Mouse (Mus musculus) adrenal gland, postnatal 36 days (tissue): ENCODE measurements at regions not wholly inside any gene's neighbourhood (a gene's known extent, or its start where the extent isn't known, plus 50 kb on each side); places are given as distances from the start of the nearest gene placed in this dataset.
A peak's percentile ranks its signal among the peaks of the same experiment; 100 is the strongest.

Experiments
- DNase-seq, 2 experiments: peaks; one replicate each; pipeline ENCODE4 v3.0.0; 2021; ENCODE audit warnings: mixed read lengths in 1 of 2

DNA sequence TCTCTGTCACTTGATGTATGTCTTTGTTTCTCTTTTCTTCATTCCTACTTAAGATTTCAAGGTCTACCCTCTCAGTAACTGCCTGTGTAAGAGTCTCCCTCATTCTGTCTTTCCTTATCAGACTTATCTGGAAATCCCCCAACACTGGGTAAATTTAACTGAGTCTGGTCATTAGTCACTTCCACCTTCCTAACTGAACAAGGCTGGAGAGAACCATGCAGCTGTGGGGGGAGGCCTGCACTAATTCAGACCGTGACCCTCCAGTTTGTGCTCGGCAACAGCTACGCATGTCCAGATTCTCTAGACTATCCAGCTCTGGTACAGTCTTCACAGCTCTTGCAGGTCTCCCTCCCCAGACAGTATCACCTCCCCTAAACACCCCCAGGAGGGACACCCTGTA, 103.3 kb downstream of the Prox1 start:
- peak in 1 of 2 experiments; percentile 27 for DNase-seq

DNA sequence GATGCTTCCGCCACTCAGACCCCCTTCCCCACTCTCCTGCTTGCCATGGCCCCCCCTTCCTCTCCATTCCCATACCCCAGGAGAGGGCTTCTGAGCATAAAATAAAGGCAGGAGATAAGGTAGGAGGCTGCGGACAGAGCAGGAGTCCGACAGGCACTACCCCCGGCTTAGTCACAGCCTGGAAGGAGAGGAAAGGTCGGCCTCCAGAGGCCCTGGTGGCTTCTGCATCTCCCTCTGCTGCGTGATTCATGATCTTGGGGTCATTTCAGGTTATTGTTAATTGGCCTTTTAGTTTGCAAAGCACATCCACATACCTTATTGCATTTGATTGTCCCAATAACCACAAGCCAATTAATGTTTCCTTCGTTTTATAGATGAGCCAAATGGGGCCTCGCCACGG, 104.1 kb downstream of the Prox1 start:
- DNase-seq, result peak; percentile 52 to 57

DNA sequence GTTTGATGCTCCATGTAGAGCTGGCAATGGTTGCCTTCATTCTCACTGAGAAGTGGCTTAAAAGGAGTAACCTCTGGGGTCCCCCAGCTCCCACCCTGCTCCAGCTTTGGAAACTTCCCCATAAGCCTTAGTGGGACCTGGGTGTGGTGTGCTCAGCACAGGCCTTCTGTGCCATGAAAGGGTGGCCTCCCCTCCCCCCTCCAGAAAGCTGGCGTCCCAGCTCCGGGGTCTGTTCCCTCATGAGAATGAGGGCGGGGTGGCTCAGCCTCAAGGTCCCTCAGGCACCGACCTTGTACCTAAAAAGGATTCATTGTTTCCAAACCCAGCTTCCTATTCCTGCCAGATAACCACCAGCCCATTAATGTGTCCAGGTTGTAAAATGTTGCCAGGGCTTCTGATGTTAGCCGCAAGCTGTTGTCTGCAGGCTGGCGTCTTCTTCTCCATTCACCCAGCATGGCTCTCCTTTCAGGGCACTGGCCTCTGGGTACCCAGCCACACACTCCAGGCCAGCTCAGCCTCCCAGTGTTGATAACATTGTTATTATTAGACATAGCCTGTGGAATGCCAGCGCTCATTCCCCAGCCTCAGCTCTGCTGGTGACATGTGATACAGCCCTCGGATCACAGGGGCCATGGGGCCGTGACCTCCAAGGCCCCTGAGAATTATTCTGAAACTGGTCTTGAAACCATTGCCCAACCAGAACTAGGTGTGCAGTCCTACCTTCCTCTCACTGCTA, 108.8 kb downstream of the Prox1 start:
- peak in 1 of 2 experiments; percentile 41 for DNase-seq

DNA sequence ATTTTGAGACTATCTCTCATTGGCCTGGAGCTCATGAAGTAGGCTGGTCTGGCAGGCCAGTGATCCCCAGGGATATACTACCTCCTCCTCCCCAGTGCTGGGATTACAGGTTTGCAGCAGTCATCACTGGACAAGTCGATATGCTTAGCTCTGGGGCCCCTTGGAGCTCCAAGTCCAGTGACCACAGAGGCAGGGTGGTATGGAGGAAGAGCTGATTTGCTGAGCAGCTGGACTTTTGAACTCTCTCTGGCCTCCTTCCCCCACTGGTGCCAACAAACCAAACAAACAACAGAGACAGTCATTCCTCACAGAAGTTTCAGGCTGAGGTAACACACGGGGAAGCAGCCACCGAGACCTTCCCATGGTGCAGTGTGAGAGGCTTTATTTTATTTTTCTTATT, 111.5 kb downstream of the Prox1 start:
- no peak for DNase-seq

DNA sequence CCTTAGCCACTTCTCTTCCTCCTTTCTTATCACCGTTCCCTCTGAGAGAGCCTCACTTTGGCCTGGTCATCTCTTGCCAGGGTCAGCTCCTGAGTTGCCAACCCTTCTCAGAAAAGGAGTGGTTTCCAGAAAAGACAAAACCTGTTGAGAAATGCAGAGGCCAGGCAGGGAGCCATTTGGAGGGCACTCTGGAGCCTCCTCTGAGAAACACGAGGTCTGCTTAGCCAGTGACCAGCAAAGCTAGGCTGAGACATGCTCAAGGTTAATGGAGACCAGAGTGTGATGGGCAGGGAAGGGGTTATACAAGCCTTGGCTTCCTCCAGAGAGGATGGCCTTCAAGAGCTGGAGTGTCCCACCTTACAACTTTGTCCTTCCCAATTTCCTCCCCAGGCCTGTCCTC, 113.6 kb downstream of the Prox1 start:
- peak; percentile 50 to 51 for DNase-seq

DNA sequence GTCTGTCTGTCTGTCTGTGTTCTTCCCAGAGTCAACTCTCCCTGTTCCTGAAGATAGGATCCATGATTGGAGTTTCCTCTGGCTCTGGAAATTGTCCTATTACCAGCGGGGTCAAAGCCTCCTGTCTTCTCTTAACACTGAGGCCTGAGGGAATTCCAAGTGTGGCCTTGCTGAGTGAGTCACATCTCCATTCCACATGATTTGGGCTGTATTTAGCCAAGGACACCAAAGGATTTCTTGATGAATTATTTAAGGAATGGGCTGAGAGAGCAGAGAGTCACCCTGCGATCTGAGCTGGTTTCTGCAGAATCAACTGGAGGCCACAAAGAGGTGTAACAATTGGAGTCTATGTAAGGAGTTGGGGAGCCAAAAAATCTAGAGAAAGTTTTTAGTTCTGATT, 118.6 kb downstream of the Prox1 start:
- DNase-seq, result peak; percentile 33 to 41

DNA sequence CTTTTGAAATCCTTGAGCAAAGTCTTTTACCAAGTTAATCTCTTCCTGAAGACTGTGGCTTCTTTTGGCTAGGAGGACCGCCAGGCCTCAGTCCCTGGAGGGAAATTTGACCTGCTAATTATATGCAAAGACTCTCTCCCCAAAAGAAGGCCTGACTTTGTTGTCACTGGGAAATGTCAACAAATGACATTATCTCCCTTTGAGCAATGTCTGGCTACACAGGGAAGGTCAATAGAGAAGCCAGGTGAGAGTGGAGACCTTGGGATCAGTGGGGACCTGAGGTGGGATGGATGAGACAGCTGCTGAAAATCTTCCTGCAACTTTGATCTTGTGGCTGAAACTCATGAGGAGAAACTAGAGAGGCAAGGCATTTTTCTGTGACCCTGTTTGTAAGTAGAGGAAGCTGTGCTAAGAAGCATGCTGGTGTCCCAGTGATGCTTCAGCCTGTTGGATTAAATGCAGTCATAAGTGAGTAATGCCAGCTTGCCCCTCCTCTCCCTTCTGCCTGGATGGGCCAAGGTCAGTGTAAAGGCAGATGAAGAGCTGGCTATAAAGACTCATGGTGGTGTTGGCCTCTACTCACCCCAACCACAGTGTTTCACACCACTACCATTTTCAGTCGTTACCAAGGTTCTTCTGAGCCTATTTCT, 121.9 kb downstream of the Prox1 start:
- peak in 1 of 2 experiments; percentile 46 for DNase-seq

DNA sequence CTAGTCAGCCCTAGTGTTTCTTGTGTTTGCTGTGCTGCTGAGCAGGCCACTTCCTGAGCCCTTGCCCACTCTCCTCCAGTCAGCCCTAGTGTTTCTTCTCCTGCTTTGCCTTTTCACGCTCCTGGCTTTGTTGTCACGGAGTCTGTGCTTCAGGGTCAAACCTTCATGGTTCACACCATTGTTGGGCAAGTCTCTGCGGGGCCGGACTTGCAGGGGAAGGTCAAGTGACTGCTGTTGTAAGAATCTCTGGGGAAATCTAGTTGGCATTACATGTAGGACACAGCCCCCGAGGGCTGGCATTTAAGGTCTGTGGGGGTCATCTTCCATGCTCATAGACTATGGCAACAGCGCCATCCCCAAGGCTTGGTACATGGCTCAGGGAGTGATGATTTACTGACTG, 123.3 kb downstream of the Prox1 start:
- peak in 1 of 2 experiments; percentile 59 for DNase-seq

DNA sequence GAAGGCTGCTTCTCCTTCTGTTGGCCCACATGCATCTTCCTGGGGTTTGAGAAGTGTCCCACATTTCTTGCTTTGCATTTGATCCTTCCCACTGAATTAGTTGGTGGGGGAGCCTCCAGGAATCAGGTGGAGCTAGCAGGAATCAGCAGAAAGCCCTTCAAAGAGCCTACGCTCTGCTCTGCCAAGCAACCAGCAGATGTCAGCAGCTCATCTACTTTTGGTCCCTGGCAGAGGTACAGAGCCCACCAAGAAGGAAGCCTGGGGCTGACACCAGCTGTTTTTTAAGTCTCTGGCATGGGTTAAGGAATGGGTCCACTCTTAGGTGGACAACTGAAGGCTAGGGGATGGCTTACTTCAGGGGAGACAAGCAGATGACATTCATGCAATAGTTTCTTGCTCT, 123.6 kb upstream of the Smyd2 start:
- DNase-seq, result peak; percentile 50 to 61

DNA sequence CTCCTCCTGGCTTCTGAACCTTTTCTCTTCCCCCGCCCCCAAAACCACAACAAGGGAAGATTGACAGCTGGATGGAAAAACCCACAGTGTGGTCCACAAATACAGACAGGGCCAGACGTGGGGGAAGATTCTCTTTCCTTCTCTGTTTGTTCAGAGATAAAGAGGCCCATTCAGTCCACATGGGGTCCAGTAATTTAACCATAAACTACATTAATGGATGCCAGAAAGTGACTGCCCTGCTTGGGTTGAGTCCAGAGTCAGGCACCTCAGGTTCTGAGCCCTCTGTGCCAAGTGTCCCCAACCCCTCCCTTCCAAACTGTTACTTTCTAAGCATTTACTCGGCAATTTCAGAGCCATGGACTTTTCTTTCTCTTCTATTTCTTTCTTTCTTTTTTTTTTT, 121.9 kb upstream of the Smyd2 start:
- no peak for DNase-seq

DNA sequence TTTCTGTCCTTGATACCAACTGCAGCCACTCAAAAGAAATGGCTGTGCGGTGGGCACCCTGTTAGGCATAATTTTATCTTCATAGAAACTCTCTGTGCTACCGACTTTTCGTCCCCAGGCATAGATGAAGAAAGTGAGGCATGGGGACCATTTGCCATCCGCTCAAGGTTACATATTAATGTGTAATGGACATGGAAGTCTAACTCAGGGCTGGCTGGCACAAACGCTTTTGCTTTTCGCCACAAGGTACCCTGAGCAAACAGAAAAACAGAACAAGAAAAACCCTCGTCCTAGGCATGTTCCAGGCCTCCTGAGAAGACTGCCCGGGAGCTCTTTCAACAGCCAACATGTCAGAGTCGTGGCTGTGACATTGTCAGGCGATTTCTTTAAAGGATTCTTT, 121.0 kb upstream of the Smyd2 start:
- DNase-seq, result no peak

DNA sequence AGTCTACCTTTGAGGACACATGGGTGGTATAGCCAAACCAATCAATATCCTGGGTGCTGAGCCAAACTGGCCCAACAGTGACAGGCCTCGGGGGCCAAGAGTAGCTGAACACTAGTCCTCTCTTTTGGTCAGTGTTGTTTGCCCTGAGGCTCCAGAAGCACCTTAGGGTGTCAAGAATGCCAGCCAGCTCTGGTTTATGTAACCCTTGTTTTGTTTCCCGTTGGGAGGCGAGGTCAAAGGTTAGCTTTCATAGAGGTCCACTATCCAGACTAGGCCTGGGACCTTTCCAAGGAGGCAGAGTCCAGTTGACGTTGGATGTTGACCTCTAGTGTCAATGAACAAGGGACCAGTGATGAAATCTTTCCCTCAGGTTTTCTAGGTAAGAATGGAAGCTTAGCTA, 120.0 kb upstream of the Smyd2 start:
- DNase-seq, result no peak

DNA sequence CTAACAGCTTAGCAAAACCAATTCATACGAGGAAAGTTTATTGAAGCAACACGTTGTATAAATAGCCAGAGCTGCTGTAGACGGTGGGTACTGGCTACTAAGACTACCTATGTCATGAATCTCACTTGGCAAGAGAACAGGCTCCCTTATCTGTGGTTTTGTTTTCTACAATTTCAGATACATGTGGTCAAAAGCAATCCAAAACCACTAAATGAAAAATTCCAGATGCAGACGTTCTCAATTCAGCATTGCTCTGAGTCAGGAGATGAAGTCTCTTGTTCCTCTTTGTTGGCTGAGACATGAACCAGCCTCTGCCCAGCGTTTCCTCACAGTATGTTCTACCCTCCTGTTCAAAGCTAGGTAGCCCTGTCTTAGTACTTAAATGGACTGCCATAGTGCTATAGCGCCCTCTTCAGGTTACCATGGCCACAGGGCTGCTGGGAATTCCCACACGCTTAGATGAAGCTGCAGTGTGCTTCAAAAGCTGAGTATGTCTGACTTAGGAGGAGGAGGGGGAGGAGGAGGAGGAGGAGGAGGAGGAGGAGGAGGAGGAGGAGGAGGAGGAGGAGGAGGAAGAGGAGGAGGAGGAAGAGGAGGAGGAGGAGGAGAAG, 119.0 kb upstream of the Smyd2 start:
- DNase-seq, result no peak

DNA sequence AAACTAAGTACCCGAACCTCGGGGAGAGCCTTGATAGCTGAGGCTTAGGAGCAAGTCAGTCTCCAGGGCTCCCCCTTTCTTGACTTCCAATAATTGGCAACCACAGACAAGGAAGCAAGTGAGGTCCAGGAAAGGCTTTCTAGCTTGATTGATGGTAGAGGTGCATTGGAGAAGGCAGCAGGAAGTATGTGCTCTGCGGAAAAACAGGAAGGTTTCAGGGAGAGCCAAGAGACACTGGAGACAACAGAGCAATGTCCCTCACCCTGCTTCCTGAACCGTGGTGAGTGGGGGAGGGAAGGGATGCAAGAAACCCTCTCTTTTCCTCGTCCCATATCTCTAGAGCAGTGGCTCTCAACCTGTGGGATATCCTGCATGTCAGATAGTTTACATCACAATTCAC, 115.9 kb upstream of the Smyd2 start:
- no peak for DNase-seq

DNA sequence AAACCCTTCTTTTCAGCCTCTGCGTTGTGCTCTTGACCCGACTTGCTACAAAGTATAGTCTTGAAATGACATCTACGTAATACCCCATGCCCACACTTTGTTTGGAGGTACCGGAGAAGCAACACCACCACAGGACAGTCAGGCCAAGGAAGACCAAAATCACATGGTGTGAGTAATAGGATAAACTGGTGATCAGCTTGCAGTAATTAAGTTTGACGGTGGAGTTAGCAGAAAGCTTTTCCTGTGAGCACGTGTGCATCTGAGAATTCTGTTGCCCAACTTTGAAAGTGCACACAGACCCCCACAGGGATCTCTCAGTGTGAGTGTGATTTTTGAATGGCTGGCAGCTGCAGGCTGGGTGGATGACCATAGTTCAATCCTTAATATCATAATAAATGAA, 114.6 kb upstream of the Smyd2 start:
- no peak for DNase-seq

DNA sequence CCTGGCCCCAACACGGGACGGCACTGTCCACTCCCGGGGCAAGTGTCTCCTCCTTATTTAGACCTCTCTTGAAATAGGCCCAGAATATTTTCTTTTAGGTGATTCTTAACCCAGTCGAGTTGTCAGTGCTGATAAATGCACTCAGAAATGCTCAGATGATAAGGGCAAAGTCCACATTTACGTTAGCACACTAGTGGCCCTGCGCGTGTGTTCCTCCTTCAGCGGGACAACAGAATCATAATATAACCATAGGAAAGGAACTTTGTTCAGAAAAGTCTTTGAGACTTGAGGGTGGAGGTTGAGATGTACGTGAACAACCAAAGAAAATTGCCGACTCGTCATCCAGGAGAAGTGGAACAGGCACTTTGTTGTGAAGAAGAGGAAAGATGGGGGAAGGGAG, 113.8 kb upstream of the Smyd2 start:
- no peak for DNase-seq

DNA sequence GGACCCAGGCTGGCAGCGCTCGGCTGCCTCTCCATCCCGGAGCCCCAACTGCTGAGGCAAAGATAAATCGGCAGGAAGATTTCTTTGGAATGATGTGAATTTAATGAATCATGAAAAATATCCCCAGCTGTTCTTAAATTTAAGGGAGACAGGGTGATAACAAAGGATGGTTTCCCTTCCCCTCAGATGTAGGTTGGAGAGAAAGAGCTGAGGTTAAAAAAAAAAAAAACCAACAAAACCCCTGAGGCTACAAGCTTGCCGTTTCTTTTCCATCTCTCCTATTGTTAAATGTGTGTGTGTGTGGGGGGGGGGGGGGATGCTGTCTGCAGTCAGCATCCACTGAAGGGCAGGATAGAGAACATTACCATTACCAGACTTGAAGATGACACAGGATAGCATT, 111.9 kb upstream of the Smyd2 start:
- no peak for DNase-seq

DNA sequence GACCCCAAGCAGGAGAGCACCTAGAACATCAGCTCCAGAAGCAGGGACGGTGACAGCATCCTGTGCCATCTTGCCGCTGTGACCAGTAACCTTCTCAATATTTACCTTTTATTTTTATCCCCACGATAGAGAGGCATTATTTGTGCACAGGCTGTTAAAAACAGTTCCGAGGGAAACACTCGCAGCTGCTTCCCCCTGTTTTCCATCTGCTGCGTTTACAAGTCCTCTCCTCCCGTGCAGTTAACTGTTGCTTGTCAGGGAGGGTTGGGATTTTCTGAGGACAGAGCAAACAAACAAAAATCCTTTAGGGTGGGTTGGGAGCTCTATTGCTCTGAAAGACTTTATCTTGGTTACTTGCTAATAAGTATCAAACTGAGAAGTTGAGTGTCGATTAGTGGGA, 105.4 kb upstream of the Smyd2 start:
- no peak for DNase-seq

DNA sequence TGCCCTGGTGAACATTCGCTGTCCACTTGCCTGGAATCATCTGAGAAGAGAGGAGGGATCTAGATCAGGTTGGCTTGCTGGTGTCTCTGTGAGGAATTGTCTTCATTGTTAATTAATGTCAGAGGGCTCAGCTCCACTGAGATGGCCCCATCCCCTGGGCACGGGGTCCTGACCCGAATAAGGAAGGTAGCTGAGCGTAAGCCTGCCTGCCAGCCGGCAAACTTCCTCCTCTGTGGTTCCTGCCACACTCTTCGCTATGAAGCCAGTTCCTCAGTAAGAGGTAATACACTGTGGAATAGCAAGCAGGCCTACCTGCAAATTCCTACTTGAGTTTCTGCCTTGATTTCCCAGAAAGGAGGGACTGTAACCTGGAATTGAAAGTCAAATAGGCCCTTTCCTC, 87.3 kb upstream of the Smyd2 start:
- DNase-seq, result no peak

DNA sequence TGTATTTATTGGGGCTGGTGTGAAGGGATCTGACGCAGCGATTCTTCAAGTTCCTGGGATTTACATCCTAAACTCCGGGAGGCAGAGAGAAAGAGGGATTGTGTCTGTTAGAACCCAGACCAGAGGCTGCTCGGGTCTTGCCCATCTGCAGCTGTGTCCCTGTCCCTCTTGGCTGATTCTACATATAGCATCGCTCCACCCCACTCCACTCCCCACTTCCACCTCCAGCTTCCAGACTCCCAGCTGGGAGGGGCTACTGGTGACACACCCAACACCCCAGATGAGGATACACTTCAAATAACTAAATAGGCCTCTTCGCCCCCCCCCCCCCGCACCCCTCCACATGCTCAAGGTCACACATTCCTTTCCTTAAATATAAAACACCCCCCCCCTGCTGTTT, 85.1 kb upstream of the Smyd2 start:
- no peak for DNase-seq

DNA sequence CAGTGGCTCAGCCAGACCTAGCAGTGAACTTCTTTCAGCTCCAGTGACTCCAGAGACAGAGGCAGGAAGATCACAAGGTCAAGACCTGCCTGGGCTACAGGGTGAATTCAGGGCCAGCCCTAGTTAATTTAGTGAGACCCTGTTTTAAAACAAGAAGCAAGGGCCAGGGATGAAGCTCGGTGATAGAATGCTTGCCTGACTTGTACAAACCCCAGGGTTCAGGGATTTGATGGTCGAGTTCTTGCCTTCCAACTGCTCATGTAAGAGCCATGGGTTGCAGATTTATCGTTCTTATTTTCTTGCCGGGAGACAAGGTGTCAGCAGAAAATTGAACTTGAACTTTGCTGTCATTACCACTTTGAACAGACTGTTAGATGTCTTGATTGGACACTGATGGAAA, 78.9 kb upstream of the Smyd2 start:
- DNase-seq, result no peak

DNA sequence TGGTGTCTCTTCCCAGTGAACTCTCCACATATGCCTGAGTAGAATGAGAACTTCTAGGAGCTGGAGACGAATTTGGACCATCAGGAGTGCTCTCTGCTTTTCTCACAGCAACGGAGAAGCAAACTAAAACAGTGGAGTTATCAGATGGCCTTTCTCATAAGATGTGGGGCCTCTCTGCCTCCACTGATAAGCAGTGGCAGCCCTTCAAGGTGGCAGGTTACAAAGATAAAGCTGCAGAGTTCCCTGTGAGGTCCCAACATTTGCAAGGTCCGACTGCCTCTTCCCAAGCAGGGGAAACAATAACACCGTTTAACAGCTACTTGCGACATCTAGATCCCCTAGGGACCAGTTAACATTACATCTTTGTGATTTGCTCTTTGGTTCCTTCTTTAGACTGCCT, 71.5 kb upstream of the Smyd2 start:
- no peak for DNase-seq

DNA sequence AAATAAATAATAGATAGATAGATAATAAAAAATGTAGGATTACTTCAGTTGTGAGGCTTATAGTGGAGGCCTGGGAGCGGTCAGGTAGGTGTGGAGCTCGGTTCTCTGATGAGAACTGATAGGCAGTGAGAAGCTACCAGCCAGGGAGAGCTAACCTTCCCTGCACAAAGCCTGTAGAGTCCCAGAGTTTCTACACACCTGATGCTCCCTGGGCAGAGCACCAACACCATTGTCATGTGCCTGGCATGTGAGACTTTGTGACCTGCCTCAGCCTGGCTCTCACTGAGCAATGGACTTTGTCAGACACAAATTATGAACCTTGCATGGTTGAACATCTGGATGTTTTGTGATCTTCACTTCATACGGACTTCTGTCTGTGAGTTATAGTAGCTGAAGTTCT, 71.1 kb upstream of the Smyd2 start:
- DNase-seq, result no peak

DNA sequence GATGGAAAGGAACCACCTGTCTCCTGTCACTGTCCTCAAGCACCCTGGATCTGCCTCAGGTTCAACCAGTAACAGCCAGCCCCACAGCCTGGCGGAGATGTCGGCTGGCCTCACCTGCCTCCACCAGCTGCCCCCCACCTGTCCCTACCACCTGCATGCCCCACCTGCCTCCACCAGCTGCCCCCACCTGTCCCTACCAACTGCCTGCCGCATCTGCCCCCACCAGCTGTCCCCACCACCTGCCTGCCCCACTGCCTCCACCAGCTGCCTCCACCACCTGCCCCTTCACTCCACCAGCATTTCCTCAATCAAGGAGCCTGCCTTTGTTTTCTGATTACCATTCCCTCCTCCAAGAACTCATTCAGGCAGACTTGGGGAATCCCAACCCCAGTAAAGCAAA, 68.9 kb upstream of the Smyd2 start:
- DNase-seq, result no peak
